Mouse (Mus musculus): Measurements from ENCODE around the gene Egfl7.

Egfl7 gene

DNA sequence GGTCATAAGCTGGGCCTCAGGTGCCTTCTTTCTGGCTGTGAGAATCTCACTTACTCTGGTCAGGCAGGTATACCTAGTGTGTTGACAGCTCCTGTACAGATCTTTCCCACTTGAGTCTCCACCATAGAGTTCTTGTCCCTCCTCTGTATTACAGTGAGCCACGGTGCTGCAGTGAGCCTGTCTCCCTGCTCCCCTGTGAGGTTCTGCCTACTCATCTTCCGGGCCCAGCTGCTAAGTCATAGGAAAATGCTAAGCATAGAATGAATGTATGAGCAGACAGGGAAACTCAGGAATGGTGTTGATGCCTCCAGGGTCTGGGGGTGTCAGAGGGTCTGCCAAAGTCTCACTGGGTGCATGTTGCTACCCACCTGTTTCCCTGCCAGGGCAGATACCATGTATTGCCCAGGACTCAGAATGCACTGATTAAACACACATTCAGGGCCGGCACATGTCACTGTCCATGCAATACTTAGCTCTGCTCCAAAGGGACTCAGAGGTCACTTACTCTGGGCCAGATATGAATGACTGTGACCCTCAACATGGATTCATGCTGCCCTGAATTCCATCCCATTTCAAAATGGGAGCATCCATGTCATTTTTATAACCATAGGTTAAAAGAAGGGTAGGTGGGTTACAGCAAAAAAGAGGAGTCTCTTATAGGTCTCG, 35.8 kb downstream of the Egfl7 start:
- DNase-seq (ENCODE audit: low read depth), result no peak

- no peak for DNase-seq (ENCODE audit: low read depth)
Observed at GRCm38 (mm10) chr2:26617331-26617730, 37.5 kb downstream of the Egfl7 start.

DNA sequence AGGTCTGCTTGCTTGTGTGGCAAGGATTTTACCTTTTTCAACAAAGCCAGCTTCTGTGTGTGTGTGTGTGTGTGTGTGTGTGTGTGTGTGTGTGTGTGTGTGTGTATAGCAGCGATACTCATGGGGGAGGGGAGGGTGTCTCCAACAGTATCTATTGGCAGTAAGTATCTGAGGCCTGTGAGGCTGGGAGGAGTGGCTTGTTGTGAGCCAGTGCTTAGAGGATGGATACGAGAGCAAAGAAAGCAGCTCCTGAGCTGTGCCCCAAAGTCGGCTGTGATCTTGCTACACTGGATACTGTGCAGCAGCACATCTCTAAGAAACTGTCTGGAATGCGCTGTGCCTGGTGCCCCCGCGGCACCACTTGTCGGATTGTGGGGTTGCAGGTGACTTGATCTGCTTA, 38.1 kb downstream of the Egfl7 start:
- DNase-seq (ENCODE audit: low read depth), result no peak

- no peak for DNase-seq (ENCODE audit: low read depth)
Observed at GRCm38 (mm10) chr2:26621246-26621645, 41.4 kb downstream of the Egfl7 start.

GRCm38 (mm10) chr2:26622984-26623383, 43.2 kb downstream of the Egfl7 start:
- DNase-seq (ENCODE audit: low read depth), result no peak

DNA sequence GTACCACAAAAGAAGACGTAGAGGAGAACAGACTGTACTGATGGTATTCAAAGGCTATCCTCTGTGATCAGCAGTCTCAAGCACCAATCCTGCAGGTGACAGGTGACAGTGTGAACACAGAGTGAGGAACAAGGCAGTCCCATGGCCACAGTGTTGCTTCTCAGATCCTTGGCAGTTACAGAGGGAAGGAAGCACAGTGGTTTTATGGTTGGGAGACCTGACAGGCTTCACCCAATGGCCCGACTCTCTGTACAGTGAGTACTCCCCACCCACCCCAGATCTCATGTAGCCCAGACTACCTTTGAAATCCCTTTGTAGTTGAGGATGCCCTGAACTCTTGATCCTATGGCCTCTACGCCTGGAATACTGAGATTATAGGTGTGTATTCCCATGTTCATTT, 45.6 kb downstream of the Egfl7 start:
- no peak for DNase-seq (ENCODE audit: low read depth)

DNA sequence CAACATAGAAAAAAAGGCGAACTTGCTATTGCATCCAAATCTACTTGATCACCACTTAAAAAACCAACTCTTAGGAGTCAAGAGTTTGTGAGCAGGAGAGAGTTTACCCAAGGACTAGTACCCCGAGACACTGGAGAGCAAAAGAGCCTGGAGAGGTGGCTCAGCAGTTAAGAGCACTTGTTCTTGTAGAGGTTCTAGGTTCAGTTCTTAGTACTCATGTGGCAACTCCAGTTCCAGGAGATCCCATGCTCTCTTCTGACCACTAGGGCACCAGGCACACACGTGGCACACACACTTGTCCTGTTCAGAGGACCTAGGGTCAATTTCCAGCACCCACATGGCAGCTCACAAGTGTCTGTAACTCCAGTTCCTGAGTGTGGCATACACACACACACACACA, 46.3 kb downstream of the Egfl7 start:
- DNase-seq (ENCODE audit: low read depth), result no peak

- DNase-seq (ENCODE audit: low read depth), result no peak
Observed at GRCm38 (mm10) chr2:26627921-26628739, 48.3 kb downstream of the Egfl7 start, which contains the start of gene Fam69b. TSS of gene Fam69b (plus strand) at chr2:26628457.

DNA sequence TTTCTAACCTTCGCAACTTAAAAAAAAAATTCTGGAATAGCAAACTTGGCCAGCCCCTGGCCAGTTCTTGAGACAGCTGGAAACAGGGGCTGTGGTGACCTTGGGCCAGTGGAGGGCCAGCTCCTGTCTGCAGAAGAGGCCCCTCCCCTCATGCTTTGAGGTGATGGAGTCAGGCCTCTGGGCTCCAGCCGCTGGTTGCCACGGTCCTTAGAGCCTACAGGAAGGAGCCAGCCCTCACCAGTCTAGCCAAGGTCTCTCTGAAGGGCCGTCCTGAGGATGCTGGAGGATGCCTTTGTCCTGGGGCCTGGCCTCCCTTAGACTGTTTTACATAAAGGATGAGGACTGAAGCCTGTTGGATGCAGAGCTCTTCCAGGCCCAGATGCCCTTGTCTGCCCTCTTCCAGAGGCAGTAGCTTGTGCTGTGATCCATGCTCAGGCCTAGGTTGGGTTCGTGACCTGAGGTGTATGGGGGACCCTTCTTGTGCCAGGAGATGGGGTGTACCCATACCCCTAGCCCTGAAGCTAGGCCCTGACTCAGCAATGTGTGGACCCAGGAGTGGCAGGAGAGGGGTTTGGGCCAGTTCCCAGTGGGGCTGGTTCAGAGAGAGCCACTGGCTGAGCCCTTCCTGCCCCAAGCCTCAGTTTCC, 49.1 kb downstream of the Egfl7 start:
- DNase-seq (ENCODE audit: low read depth), result no peak

- no peak for DNase-seq (ENCODE audit: low read depth)
Observed at GRCm38 (mm10) chr2:26632541-26633395, 53.0 kb downstream of the Egfl7 start.

GRCm38 (mm10) chr2:26633953-26634530, 54.2 kb downstream of the Egfl7 start:
- no peak for DNase-seq (ENCODE audit: low read depth)

GRCm38 (mm10) chr2:26634629-26635488, 55.0 kb downstream of the Egfl7 start:
- no peak for DNase-seq (ENCODE audit: low read depth)

- DNase-seq (ENCODE audit: low read depth), result no peak
Observed at GRCm38 (mm10) chr2:26635489-26636324, 55.9 kb downstream of the Egfl7 start.

GRCm38 (mm10) chr2:26636325-26636635, 56.5 kb downstream of the Egfl7 start:
- DNase-seq (ENCODE audit: low read depth), result no peak

- no peak for DNase-seq (ENCODE audit: low read depth)
Observed at GRCm38 (mm10) chr2:26637316-26637932, 57.6 kb downstream of the Egfl7 start.

DNA sequence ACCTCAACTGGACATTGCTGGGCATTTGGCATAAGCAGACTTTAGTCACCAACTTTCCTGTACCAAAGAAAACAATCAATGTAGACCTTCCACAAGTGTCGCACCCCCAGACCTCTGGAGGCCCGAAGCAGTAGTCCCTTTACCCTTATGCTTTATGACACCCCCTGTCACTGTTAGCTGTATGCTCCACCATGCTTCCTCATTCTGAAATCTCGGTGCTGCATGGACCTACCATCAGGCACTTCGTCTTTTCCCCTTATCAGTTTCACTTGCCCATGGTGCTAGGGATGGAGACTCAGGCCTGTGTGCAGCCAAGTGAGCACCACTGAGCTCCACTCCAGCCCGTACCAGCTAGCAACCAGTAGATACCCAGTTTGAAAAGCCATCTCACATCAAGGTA, 58.2 kb downstream of the Egfl7 start:
- DNase-seq (ENCODE audit: low read depth), result no peak

GRCm38 (mm10) chr2:26638572-26638971, 58.8 kb downstream of the Egfl7 start:
- DNase-seq (ENCODE audit: low read depth), result no peak

- DNase-seq (ENCODE audit: low read depth), result no peak
Observed at GRCm38 (mm10) chr2:26639083-26639482, 59.3 kb downstream of the Egfl7 start.
